Mouse (Mus musculus): ENCODE data around the gene Wdtc1. TPM values are rescaled to one million over a fixed set of nuclear protein-coding genes. Genes with fewer than 3 reads are reported as not detected.

Gene Wdtc1
- 10 to 100 TPM; 49.0 to 73.2 (median 60.2) TPM for total RNA-seq (2022)

- no peak for DNase-seq
Measured at GRCm38 (mm10) chr4:133353367-133354365, at the start of gene Wdtc1. TSS of gene Wdtc1 (minus strand) at chr4:133353481.

DNA sequence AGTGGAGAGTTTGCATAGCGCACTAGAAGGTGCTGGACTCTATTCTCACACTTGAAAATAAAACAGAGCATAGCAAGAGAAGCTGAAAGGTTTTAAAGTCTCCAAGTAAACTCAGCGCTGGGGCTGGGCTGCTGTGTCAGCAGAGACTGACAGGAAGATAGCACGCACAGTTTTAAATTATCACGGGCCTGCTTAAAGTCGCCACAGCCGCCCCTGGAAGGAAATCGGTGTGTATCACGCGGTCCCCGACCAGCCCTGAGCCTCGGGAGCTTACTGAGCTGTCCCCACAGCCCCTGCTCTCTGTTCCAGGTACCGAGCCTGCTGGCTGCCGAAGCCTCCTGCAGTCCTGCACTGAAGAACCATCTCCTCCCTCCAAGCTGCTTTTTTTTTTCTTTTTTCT lies 48.7 kb upstream of the Wdtc1 start:
- DNase-seq = no peak

DNA sequence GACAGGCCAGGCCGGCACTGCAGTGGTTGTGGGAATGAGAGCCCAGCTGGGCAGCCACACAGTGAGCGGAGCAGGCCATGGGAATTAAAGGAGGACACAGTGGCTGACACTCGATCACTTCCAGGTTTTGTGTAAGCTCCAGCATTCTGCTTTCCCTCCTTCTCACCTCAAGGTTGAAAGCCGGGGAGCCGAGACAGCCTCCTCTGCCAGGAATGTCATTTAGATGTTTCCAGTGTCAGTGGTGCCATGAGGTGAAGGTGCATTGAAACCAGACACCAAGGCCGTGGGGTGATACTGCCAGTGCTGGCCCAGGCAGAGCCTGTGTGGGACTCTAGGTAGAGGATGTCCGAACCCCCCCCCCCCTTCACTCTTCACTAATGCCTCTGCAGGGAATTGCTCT lies 46.8 kb upstream of the Wdtc1 start:
- no peak for DNase-seq

DNA sequence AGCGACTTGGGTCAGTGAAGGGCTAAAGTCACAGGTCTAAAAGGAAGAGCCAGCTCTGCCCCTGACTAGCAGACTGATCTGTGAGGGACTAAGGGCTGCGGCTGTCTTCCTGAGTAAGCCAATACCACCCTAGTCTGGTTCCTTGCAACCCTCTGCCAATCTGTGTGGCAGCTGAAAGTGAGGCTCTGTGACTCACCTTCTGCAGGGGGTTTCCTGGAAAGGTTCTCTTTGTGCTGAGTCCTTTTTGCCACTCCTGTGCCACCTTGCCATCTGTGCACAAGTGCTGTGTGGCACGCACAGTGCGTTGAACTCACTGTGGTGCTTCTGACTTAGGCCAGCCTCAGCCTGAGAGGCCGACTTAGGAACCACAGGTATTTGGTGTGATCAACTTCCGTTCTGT lies 46.2 kb upstream of the Wdtc1 start:
- no peak for DNase-seq

DNA sequence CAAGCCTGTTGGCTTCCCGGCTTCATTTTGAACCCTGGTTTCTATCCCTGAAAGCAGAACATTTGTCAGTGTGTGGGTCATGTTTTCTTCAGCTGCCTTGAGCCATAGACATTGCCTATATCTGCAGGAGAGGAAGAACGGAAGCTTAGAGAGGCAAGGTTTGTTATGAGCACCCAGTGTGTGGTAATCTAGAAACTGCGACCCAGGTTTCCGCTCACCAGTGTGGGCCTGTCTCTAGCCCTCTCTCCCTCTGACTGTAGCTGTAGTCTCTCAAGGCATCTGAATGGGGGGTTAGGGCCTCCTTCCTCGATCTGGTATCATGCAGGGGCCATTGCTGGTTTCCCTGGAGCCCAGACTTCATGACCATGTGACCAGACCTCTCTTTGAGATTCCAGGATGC lies 45.3 kb upstream of the Wdtc1 start:
- no peak for DNase-seq

GRCm38 (mm10) chr4:133397961-133398360 lies 44.7 kb upstream of the Wdtc1 start:
- no peak for DNase-seq

GRCm38 (mm10) chr4:133397299-133397698 lies 44.0 kb upstream of the Wdtc1 start:
- DNase-seq = no peak

DNA sequence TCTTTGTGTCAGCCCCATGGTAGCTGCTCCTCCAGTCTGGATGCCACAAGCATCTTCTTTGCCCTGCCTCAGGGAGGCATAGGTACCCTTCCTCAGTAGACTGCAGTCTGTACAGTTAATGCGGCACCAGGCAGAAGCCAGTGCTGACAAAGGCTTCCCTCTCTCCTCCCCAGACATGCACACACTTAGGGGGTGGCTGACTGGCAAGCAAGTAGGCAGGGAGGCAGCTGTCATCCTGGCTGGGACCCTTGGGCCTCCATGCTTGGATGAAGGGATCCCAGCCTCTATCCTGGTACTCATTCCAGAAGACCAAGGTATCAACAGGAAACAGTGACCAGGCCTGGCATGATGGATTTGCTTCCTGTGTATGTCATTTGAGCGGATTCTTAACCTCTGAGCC lies 42.8 kb upstream of the Wdtc1 start:
- DNase-seq = no peak

GRCm38 (mm10) chr4:133394981-133395573 lies 41.8 kb upstream of the Wdtc1 start:
- DNase-seq = no peak

- no peak for DNase-seq
Measured at GRCm38 (mm10) chr4:133391185-133392040, 38.1 kb upstream of the Wdtc1 start.

DNA sequence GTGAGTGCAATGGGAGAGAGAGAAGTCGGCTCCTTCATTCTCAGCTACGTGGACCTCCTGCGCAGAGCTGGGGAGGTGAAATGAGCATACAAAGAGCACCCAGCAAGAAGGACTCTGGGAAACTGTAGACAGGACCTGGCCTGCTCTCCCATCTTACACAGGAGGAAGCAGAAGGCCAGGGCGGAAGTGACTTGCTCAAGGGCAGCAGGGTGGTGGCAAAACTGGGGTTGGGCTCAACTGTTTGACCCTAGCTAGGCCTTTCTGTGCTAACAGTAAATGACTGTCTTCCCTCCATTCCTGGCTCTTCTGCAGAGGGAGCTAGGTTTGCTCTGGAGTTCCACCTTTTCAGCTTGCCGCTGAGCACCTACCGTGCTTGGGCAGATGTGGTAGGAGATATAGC lies 37.3 kb upstream of the Wdtc1 start:
- DNase-seq = no peak

DNA sequence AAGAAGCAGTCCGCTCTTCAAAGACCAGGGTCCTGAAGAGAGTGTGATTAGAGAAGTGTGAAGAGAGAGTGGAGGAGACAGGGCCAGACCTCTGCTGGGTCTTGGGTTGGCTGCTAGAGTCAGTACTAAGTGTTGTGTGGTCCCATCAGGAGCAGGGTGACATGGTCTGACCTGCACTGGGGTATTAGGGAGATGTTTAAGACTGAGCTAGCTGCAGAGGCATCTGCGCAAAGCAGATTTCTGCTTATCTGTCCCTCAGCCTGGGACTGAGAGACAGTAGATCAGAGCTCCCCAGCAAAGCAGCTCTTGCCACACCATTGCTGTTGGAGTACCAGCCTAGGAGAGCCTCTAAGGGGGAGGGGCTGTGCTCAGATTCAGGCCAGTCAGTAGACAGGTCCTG lies 36.8 kb upstream of the Wdtc1 start:
- DNase-seq = no peak

DNA sequence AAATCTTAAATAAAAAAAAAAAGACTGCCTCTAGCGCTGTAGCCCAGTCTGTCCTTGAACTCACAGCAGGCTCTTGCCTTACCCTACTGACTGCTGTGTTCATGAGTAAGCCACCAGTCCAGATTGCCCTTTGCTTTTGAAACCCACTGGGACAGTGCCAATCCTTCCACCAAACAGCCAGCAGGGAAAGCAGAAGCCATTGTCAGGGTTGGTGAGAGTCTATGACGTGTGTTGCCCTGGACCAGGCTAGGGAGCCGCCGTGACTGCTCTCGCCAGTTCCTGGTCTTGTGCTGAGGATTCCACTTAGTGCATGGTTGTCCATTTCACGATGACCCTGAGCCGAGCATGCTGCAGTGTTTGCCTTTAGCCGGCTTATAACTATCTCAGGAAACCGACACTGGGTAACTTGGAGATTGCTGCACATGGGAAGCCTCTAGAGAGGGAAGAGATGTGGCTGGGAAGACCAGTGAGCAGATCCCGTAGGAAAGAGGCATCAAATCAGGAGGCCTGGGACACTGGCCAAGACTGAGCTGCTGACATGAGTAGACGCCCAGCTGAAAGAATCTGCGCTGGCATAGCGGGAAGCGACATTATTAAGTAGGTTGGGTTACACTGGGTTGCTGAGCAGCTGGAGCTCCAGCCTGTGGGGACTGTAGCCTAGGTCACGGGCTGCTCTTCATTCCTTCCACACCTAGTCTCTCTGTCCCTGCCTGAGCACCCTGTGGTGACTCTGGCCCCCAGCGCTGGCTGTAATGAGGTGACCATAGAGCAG lies 35.7 kb upstream of the Wdtc1 start:
- DNase-seq = peak; percentile 89

GRCm38 (mm10) chr4:133387053-133387452 lies 33.8 kb upstream of the Wdtc1 start:
- DNase-seq = no peak

GRCm38 (mm10) chr4:133386061-133386797 lies 32.9 kb upstream of the Wdtc1 start:
- no peak for DNase-seq

- no peak for DNase-seq
Measured at GRCm38 (mm10) chr4:133381141-133381540, 27.9 kb upstream of the Wdtc1 start.

GRCm38 (mm10) chr4:133380532-133380931 lies 27.3 kb upstream of the Wdtc1 start:
- no peak for DNase-seq

DNA sequence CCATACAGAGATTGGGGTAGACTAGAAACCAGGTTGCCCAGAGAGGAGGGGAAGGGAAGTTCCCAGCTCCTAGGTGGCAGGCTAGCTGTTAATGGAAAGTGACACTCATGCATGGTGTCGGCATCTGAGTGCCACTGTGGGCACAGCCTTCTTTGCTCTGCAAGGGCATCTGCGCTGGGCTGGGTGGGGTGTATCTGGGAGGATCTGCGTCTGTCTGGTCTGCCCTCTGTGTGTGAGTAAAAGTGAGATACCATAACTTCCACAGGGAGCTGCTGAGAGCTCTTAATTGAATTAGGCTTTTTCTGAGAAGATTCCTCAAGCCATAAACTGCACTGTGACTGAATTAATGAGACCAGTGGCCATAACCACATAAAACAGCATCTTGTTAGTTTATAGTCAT lies 26.6 kb upstream of the Wdtc1 start:
- DNase-seq = no peak

DNA sequence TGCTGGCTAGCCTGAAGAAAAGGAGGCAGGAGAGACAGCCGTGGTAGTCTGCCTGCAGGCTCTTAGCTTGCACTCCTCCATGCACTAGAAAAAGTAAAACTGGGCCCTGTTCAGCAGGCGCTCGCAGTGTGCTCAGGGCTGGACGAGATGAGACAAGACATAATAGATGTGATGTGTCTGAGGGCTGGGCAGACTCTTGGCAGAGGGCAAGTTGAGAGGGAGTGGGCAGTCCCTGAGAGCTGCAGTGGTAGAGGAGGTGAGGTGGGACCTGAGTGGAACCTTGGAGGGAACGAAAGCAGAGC lies 25.7 kb upstream of the Wdtc1 start:
- no peak for DNase-seq

GRCm38 (mm10) chr4:133378236-133379045 lies 25.2 kb upstream of the Wdtc1 start:
- DNase-seq = peak; percentile 80
